Mouse (Mus musculus) spleen, adult 2 months (tissue): ENCODE results near the gene Sycn.

ENCODE experiments used
- CTCF ChIP-seq: fragments of 200-500 bp; IDR thresholded peaks from 2 replicates; pipeline ENCODE4 v1.5.1; 2011; ENCODE audit warnings: mild to moderate bottlenecking, inconsistent platforms; ENCODE audit not compliant: insufficient read depth, insufficient read length, insufficient replicate concordance; ENCODE audit errors: extremely low read depth
- POLR2A ChIP-seq: fragments of 200-500 bp; IDR thresholded peaks from 2 replicates; pipeline ENCODE4 v1.6.1; 2011; ENCODE audit warnings: low read depth, low read length, inconsistent platforms

DNA sequence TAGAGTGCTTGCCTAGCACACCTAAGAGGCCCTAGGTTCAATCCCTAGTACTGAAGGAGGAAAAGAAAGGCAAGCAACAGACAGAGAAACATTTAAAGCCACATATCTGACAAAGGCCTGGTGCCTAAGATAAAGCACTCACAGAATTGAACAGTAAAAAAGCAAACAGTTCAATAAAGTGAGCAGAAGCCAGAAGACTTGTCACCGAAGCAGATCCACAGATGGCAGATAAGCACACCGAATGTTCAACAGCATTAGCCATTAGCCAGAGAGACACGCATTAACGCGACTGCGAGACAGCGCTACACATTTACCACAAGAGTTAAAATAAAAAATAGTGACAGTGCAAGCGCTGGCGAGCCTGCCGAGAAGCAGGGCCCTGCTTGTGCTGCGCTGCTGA lies 42.2 kb downstream of the Sycn start:
- TF ChIP-seq POLR2A (no peak), CTCF (no peak)
